ENCODE assay signal across 8 mouse cellular contexts in the genomic region with DNA sequence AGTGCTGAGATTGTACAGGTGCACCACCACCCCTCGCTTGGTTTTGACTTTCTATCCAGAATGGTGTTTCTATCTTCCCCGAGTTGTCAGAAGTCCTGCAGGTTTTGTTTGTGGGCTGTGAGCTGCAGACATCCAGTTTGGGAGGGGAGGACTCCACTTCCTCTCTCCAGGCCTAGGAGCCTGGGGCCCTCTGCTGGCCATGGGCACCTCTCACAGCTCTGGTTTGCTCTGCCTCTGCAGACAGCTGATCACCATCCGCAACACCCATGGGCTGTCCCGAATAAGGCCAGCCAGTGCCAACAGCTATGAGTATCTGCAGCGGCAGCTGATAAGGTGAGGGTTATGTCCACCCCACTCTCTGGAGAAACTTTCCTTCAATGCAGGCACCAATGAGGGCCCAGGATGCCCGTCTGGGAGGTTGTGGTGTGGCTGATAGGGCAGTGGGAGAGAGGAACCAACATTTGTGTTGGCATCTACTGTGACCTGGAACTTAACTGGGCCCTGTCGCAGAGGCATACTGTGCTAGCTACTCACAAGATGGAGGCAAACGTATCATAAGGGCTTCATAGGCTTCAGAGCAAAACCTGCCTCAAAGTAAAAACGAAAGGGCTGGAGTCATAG. TPM values are rescaled to one million over a fixed set of nuclear protein-coding genes. Genes with fewer than 3 reads are reported as not detected.
DNase-seq lines count a peak whose midpoint lies in the region; ATAC-seq and TF ChIP-seq lines count a peak whose summit lies in the region.

No protein-coding gene starts in this region.

- intact Hi-C loops in heart, postnatal 10 days (cut with DNase I), result loop anchor here (1.0 to 5.0 kb wide), 5 partner anchors 50 to 176 kb away; partner anchors contain the start of genes Cdip1 and Nmral1

- 61% methylated on average over 9 of the region's 9 CpGs for WGBS in forebrain, embryonic 13.5 days
- WGBS in lung, embryonic 16.5 days, result 27% methylated on average over 9 of the region's 9 CpGs

- DNase-seq in adrenal gland, postnatal 4 days (ENCODE audit: low spot score in 2 of 2), result peak; percentile 39 to 63
- DNase-seq in heart, postnatal 10 days, result peak; percentile 85 to 88
- DNase-seq in layer of hippocampus, adult 18-20 months (ENCODE audit: low spot score in 2 of 2), result peak; percentile 64 to 72
- peak; percentile 68 for DNase-seq in ovary, postnatal 14 days (ENCODE audit: low spot score)
- peak; percentile 53 to 67 for DNase-seq in thymus, postnatal 10 days (ENCODE audit: low spot score in 2 of 2)

- H3K4me3 ChIP-seq in E14TG2a.4 (replicated peaks; ENCODE audit: low read length), result no peak overlapping the region
- no peak overlapping the region for H3K4me3 ChIP-seq in forebrain, embryonic 13.5 days
- no peak overlapping the region for H3K4me3 ChIP-seq in lung, embryonic 16.5 days (ENCODE audit: low read length)

- H3K36me3 ChIP-seq in E14TG2a.4 (ENCODE audit: insufficient read depth, low read length), result no peaks in the 10 kb centered on the region
- no peaks in the 10 kb centered on the region for H3K36me3 ChIP-seq in forebrain, embryonic 13.5 days (ENCODE audit: poor library complexity, severe bottlenecking)
- H3K36me3 ChIP-seq in lung, embryonic 16.5 days (ENCODE audit: control insufficient read depth, insufficient read depth, low read length), result no peaks in the 10 kb centered on the region

- no peak overlapping the region for H3K4me2 ChIP-seq in forebrain, embryonic 13.5 days
- H3K4me2 ChIP-seq in lung, embryonic 16.5 days (ENCODE audit: low read depth, low read length), result peak overlapping the region; percentile 12; the same call in 1 of the 2 replicates

- no peak overlapping the region for H3K9ac ChIP-seq in forebrain, embryonic 13.5 days
- H3K9ac ChIP-seq in lung, embryonic 16.5 days (ENCODE audit: low read length), result 0 out of 2 replicates have a peak overlapping the region, but pooled peaks have one; percentile 13

- peak; percentile 43 for TF ChIP-seq CTCF in E14TG2a.4 (conservative IDR thresholded peaks at IDR 0.05; ENCODE audit: low read length)

- H3K9me3 ChIP-seq in E14TG2a.4 (ENCODE audit: low read length), result no peaks in the 10 kb centered on the region
- no peaks in the 10 kb centered on the region for H3K9me3 ChIP-seq in forebrain, embryonic 13.5 days (replicated peaks)
- no peaks in the 10 kb centered on the region for H3K9me3 ChIP-seq in lung, embryonic 16.5 days (ENCODE audit: control insufficient read depth, low read length)

- no peak overlapping the region for H3K27ac ChIP-seq in forebrain, embryonic 13.5 days
- no peak overlapping the region for H3K27ac ChIP-seq in lung, embryonic 16.5 days (ENCODE audit: low read length)

- H3K27me3 ChIP-seq in E14TG2a.4 (ENCODE audit: insufficient read depth, low read length), result peaks cover 39% of the 10 kb centered on the region
- H3K27me3 ChIP-seq in forebrain, embryonic 13.5 days, result no peaks in the 10 kb centered on the region
- no peaks in the 10 kb centered on the region for H3K27me3 ChIP-seq in lung, embryonic 16.5 days (ENCODE audit: control insufficient read depth, insufficient read depth, low read depth, low read length)

- H3K4me1 ChIP-seq in E14TG2a.4 (replicated peaks; ENCODE audit: low read depth, low read length), result peaks cover 7% of the 10 kb centered on the region
- no peaks in the 10 kb centered on the region for H3K4me1 ChIP-seq in forebrain, embryonic 13.5 days
- H3K4me1 ChIP-seq in lung, embryonic 16.5 days (replicated peaks; ENCODE audit: control insufficient read depth, insufficient read depth, low read length), result 0 out of 2 replicates have a peak, but pooled peaks cover 3% of the 10 kb centered on the region

- ATAC-seq in forebrain, embryonic 13.5 days, result peak; percentile 45; the same call in 1 of the 2 replicates
- peak; percentile 95 for ATAC-seq in lung, embryonic 16.5 days (ENCODE audit: low read depth)

RNA-seq across cellular contexts. Expression of gene Ubald1, which starts 17.1 kb away (rescaled TPM):
- 10 to 100 TPM; 32.7 to 36.3 TPM for total RNA-seq in adrenal gland, postnatal 4 days (2021)
- polyA plus RNA-seq in forebrain, embryonic 13.5 days (2015; fragmentation: Nextera tagmentation; extraction: Ambion mirVana), result 33.9 and 35.1 TPM in 2 replicates
- total RNA-seq in heart, postnatal 10 days (2021), result 10 to 100 TPM; 19.7 to 23.1 TPM
- 10 to 100 TPM; 96.1 to 98.1 TPM for total RNA-seq in layer of hippocampus, adult 18-20 months (2021)
- 38.2 and 43.1 TPM in 2 replicates for polyA plus RNA-seq in lung, embryonic 16.5 days (2015; fragmentation: Nextera tagmentation; extraction: Ambion mirVana)

RNA-seq across cellular contexts. Expression of gene Mgrn1, which starts 23.1 kb away (rescaled TPM):
- 10 to 100 TPM; 91.7 to 96.1 TPM for total RNA-seq in adrenal gland, postnatal 4 days (2021)
- 79.0 and 86.4 TPM in 2 replicates for polyA plus RNA-seq in forebrain, embryonic 13.5 days (2015; fragmentation: Nextera tagmentation; extraction: Ambion mirVana)
- total RNA-seq in heart, postnatal 10 days (2021), result 100 to 1,000 TPM; 186 to 187 TPM
- 100 to 1,000 TPM; 214 to 215 TPM for total RNA-seq in layer of hippocampus, adult 18-20 months (2021)
- polyA plus RNA-seq in lung, embryonic 16.5 days (2015; fragmentation: Nextera tagmentation; extraction: Ambion mirVana), result 97.9 and 99.3 TPM in 2 replicates

RNA-seq across cellular contexts. Expression of gene 4930562C15Rik, which starts 27.8 kb away (rescaled TPM):
- under 1 TPM in 1 of 2 experiments, not detected in 1; 0.11 TPM for total RNA-seq in adrenal gland, postnatal 4 days (2021)
- 0.37 and 0.39 TPM in 2 replicates for polyA plus RNA-seq in forebrain, embryonic 13.5 days (2015; fragmentation: Nextera tagmentation; extraction: Ambion mirVana)
- not detected for total RNA-seq in heart, postnatal 10 days (2021)
- total RNA-seq in layer of hippocampus, adult 18-20 months (2021), result not detected
- 0.62 and 1.4 TPM in 2 replicates for polyA plus RNA-seq in lung, embryonic 16.5 days (2015; fragmentation: Nextera tagmentation; extraction: Ambion mirVana)
